Mouse (Mus musculus) lung, postnatal 0 days (tissue): ENCODE data around the gene Naxe.

Source experiments
- CTCF ChIP-seq: IDR thresholded peaks from 2 replicates; pipeline ENCODE4 v1.5.1; 2016; ENCODE audit warnings: antibody characterized with exemption, mild to moderate bottlenecking
- EP300 ChIP-seq: IDR thresholded peaks from 2 replicates; pipeline ENCODE4 v1.6.1; 2016; ENCODE audit warnings: antibody characterized with exemption, mild to moderate bottlenecking, control low read depth

GRCm38 (mm10) chr3:88033506-88033905, 24.8 kb downstream of the Naxe start:
- TF ChIP-seq CTCF: no peak
- no peak; the same call in 1 of the 2 replicates for TF ChIP-seq EP300
